Mouse (Mus musculus) adrenal gland, adult 18-20 months (tissue): ENCODE results near the gene Ufc1. TPM values are rescaled to one million over a fixed set of nuclear protein-coding genes. Genes with fewer than 3 reads are reported as not detected.
A peak's percentile ranks its signal among the peaks of the same experiment; 100 is the strongest.
"Not testable (repeated sequence)": the region's sequence is repeated elsewhere in the genome, so short reads cannot be mapped to it uniquely, and the experiment has no call there.

Source experiments
- DNase-seq, 2 experiments: peaks; one replicate each; pipeline ENCODE4 v3.0.0; 2021 to 2022; ENCODE audit warnings: low spot score in 2 of 2
- total RNA-seq, 2 experiments: library from RNA; stranded (reverse); gene quantifications; 1 replicate in 1 of 2; 2 replicates in 1 of 2; pipeline ENCODE4 v1.2.3; 2021

Ufc1 gene
- total RNA-seq, 2 experiments from 2014 or later, result 147 to 168 TPM

- no peak for DNase-seq
Measured at GRCm38 (mm10) chr1:171249913-171250600, 44.8 kb downstream of the Ufc1 start, which contains the start of gene Adamts4. Gene Adamts4, plus strand, starts transcription at chr1:171250421.

GRCm38 (mm10) chr1:171248386-171249226, 46.2 kb downstream of the Ufc1 start:
- DNase-seq, result no peak

- DNase-seq, result no peak
Measured at GRCm38 (mm10) chr1:171247916-171248315, 46.9 kb downstream of the Ufc1 start.

- peak in 1 of 2 experiments; percentile 52 for DNase-seq
Measured at GRCm38 (mm10) chr1:171247453-171247841, 47.4 kb downstream of the Ufc1 start.

GRCm38 (mm10) chr1:171246709-171247452, 47.9 kb downstream of the Ufc1 start:
- DNase-seq, result peak; percentile 97

- no peak for DNase-seq
Measured at GRCm38 (mm10) chr1:171245353-171245752, 49.5 kb downstream of the Ufc1 start.

- not testable (repeated sequence) for DNase-seq
Measured at GRCm38 (mm10) chr1:171241952-171242351, 52.9 kb downstream of the Ufc1 start.

- no peak for DNase-seq
Measured at GRCm38 (mm10) chr1:171240911-171241310, 53.9 kb downstream of the Ufc1 start.

GRCm38 (mm10) chr1:171239992-171240744, 54.7 kb downstream of the Ufc1 start:
- peak; percentile 53 to 57 for DNase-seq

Other genes starting within 250 kb of the Ufc1 start
- 10 to 100 TPM; 17.7 to 32.8 TPM for gene Fcgr3, start 230.1 kb downstream of the Ufc1 start, total RNA-seq
- gene Cfap126, start 181.1 kb downstream of the Ufc1 start, total RNA-seq, result 1 to 10 TPM; 3.0 to 4.2 TPM
- gene Sdhc, start 144.4 kb downstream of the Ufc1 start, total RNA-seq, result 100 to 1,000 TPM; 450 to 629 TPM
- gene Mpz, start 144.3 kb downstream of the Ufc1 start, total RNA-seq, result 1 to 10 TPM in 1 of 2 experiments, under 1 TPM in 1; 0.73 to 1.2 TPM
- gene Pcp4l1, start 98.8 kb downstream of the Ufc1 start, total RNA-seq, result 10 to 100 TPM; 51.7 to 52.5 TPM
- gene Nr1i3, start 81.1 kb downstream of the Ufc1 start, total RNA-seq, result not detected
- gene Tomm40l, start 72.5 kb downstream of the Ufc1 start, total RNA-seq, result 10 to 100 TPM; 47.7 to 67.0 TPM
- gene Apoa2, start 70.0 kb downstream of the Ufc1 start, total RNA-seq, result 1 to 10 TPM; 4.2 to 4.6 TPM
- gene Fcer1g, start 60.7 kb downstream of the Ufc1 start, total RNA-seq, result 10 to 100 TPM; 23.2 to 46.7 TPM
- 1 to 10 TPM; 1.5 to 3.8 TPM for gene Adamts4, start 44.6 kb downstream of the Ufc1 start, total RNA-seq
- gene Ndufs2, start 43.6 kb downstream of the Ufc1 start, total RNA-seq, result 1,000 to 10,000 TPM in 1 of 2 experiments, 100 to 1,000 TPM in 1; 683 to 1,034 TPM
- 10 to 100 TPM; 30.5 to 37.8 TPM for gene B4galt3, start 24.7 kb downstream of the Ufc1 start, total RNA-seq
- gene Ppox, start 13.8 kb downstream of the Ufc1 start, total RNA-seq, result 10 to 100 TPM; 39.4 to 43.1 TPM
- gene Usp21, start 7.0 kb downstream of the Ufc1 start, total RNA-seq, result 10 to 100 TPM; 38.5 to 41.8 TPM
- 10 to 100 TPM; 38.1 to 38.3 TPM for gene Dedd, start 34.1 kb upstream of the Ufc1 start, total RNA-seq
- gene Nit1, start 50.6 kb upstream of the Ufc1 start, total RNA-seq, result 10 to 100 TPM; 68.9 to 71.0 TPM
- 100 to 1,000 TPM; 137 to 168 TPM for gene Pfdn2, start 50.6 kb upstream of the Ufc1 start, total RNA-seq
- 1 to 10 TPM; 1.3 to 2.4 TPM for gene Klhdc9, start 65.8 kb upstream of the Ufc1 start, total RNA-seq
- gene Nectin4, start 75.1 kb upstream of the Ufc1 start, total RNA-seq, result under 1 TPM; 0.20 to 0.45 TPM
- 1 to 10 TPM; 3.6 to 6.8 TPM for gene Arhgap30, start 93.9 kb upstream of the Ufc1 start, total RNA-seq
- 10 to 100 TPM; 51.7 to 53.5 TPM for gene Usf1, start 116.3 kb upstream of the Ufc1 start, total RNA-seq
- 1 to 10 TPM; 3.1 to 4.0 TPM for gene Tstd1, start 123.8 kb upstream of the Ufc1 start, total RNA-seq
- 10 to 100 TPM; 29.3 to 36.4 TPM for gene F11r, start 142.5 kb upstream of the Ufc1 start, total RNA-seq
- gene Alyref2, start 208.5 kb upstream of the Ufc1 start, total RNA-seq, result 1 to 10 TPM; 5.7 to 6.5 TPM
- gene Itln1, start 240.3 kb upstream of the Ufc1 start, total RNA-seq, result not detected